Mouse (Mus musculus) myocyte (in vitro differentiated cells): ENCODE measurements at regions not wholly inside any gene's neighbourhood (a gene's known extent, or its start where the extent isn't known, plus 50 kb on each side); places are given as distances from the start of the nearest gene placed in this dataset.

Experiments
- H3K27me3 ChIP-seq: one replicate; pipeline ENCODE4 v1.6.1; 2011; ENCODE audit not compliant: control insufficient read depth, insufficient read depth, insufficient read length
- H3K36me3 ChIP-seq: one replicate; pipeline ENCODE4 v1.6.1; 2011; ENCODE audit not compliant: control insufficient read depth, insufficient read depth
- H3K4me2 ChIP-seq: one replicate; pipeline ENCODE4 v1.6.1; 2011; ENCODE audit warnings: low read depth, control low read depth
- H3K4me3 ChIP-seq: one replicate; pipeline ENCODE4 v1.5.1; 2011; ENCODE audit warnings: mild to moderate bottlenecking, control low read depth, moderate library complexity
- H3K79me2 ChIP-seq: one replicate; pipeline ENCODE4 v1.6.1; 2011; ENCODE audit not compliant: control insufficient read depth, insufficient read depth
- H3ac ChIP-seq: one replicate; pipeline ENCODE4 v1.6.1; 2011; ENCODE audit not compliant: control insufficient read depth, insufficient read length
- CEBPB ChIP-seq: IDR thresholded peaks from 2 replicates; pipeline ENCODE4 v1.6.1; 2011; ENCODE audit warnings: mild to moderate bottlenecking, moderate library complexity; ENCODE audit not compliant: poor library complexity, insufficient read depth, severe bottlenecking
- E2F4 ChIP-seq: IDR thresholded peaks from one replicate; pipeline ENCODE4 v1.6.1; 2011; ENCODE audit warnings: mild to moderate bottlenecking, control low read depth, moderate library complexity; ENCODE audit not compliant: insufficient read depth
- MAX ChIP-seq: IDR thresholded peaks from one replicate; pipeline ENCODE4 v1.6.1; 2011; ENCODE audit warnings: low read depth, mild to moderate bottlenecking, control low read depth
- MYOD1 ChIP-seq, 3 experiments: IDR thresholded peaks; one replicate each; pipeline ENCODE4 v1.6.1; 2011; ENCODE audit warnings: control low read depth in 2 of 3, low read depth in 2 of 3, mild to moderate bottlenecking in 2 of 3, moderate library complexity in 1 of 3; ENCODE audit not compliant: insufficient read length in 2 of 3, control insufficient read depth in 1 of 3
- MYOG ChIP-seq, 3 experiments: IDR thresholded peaks; one replicate each; pipeline ENCODE4 v1.6.1; 2011; ENCODE audit warnings: control low read depth in 2 of 3, low read depth in 2 of 3, mild to moderate bottlenecking in 2 of 3; ENCODE audit not compliant: insufficient read length in 2 of 3, control insufficient read depth in 1 of 3, insufficient read depth in 1 of 3
- POLR2A ChIP-seq: IDR thresholded peaks from one replicate; pipeline ENCODE4 v1.6.1; 2011; ENCODE audit warnings: low read depth, mild to moderate bottlenecking, control low read depth, moderate library complexity; ENCODE audit not compliant: insufficient read length
- POLR2AphosphoS2 ChIP-seq: IDR thresholded peaks from one replicate; pipeline ENCODE4 v1.6.1; 2011; ENCODE audit warnings: low read depth, control low read depth; ENCODE audit not compliant: insufficient read length
- REST ChIP-seq: IDR thresholded peaks from one replicate; pipeline ENCODE4 v1.6.1; 2011; ENCODE audit warnings: mild to moderate bottlenecking, control low read depth, moderate library complexity; ENCODE audit not compliant: insufficient read depth, insufficient read length
- SRF ChIP-seq: IDR thresholded peaks from one replicate; pipeline ENCODE4 v1.6.1; 2011; ENCODE audit warnings: low read depth; ENCODE audit not compliant: control insufficient read depth, insufficient read length
- TCF12 ChIP-seq: IDR thresholded peaks from one replicate; pipeline ENCODE4 v1.6.1; 2011; ENCODE audit warnings: mild to moderate bottlenecking, control low read depth; ENCODE audit not compliant: poor library complexity, insufficient read depth, severe bottlenecking
- TCF3 ChIP-seq: IDR thresholded peaks from one replicate; pipeline ENCODE4 v1.6.1; 2011; ENCODE audit warnings: low read depth, control low read depth; ENCODE audit not compliant: insufficient read length
- USF1 ChIP-seq: IDR thresholded peaks from one replicate; pipeline ENCODE4 v1.6.1; 2011; ENCODE audit warnings: low read depth, mild to moderate bottlenecking, control low read depth, moderate library complexity

DNA sequence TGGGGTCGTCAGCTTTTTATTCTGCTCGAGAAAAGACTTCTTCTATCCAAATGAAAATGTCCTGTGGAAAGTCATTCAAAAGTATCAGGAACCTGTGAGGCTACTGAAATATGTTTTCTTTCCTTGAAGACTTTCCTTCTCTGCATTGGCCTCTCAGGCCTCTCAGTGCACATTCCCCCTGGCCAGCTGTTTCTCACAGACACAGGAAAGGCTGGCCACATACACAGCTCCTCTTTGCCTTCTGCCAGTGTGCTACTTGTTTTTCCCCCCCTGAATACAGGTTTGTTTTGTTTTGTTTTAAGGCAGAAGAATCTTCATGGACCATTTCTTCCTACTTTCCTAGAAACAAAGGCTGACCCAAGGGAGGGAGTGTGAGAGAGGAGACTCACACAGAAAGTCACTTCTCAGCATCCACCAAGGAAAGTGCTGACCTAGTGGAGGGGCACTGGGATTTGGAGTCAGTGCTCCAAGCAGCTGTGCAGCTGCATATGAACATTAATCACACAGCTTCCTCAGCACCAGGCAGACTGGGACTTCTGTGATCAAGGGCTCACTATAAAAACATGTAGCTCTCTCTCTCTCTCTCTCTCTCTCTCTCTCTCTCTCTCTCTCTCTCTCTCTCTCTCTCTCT lies 324.0 kb downstream of the Etaa1 start:
- Histone ChIP-seq H3ac (no peak overlapping the region), H3K27me3 (no peaks in the 10 kb centered on the region), H3K4me3 (no peak overlapping the region), H3K36me3 (no peaks in the 10 kb centered on the region), H3K4me2 (no peak overlapping the region), H3K79me2 (no peaks in the 10 kb centered on the region)
- TF ChIP-seq SRF, result no peak
- no peak for TF ChIP-seq MYOD1 (IDR thresholded peaks at IDR 0.05; ENCODE audit: control insufficient read depth in 1 of 3, insufficient read length in 2 of 3, low read depth in 2 of 3)
- no peak for TF ChIP-seq TCF3
- TF ChIP-seq E2F4, result no peak
- no peak for TF ChIP-seq CEBPB
- no peak for TF ChIP-seq POLR2AphosphoS2
- TF ChIP-seq TCF12, result no peak
- TF ChIP-seq POLR2A, result no peak
- no peak for TF ChIP-seq REST
- no peak for TF ChIP-seq MAX
- no peak for TF ChIP-seq MYOG (IDR thresholded peaks at IDR 0.05; ENCODE audit: control insufficient read depth in 1 of 3, insufficient read depth in 1 of 3, insufficient read length in 2 of 3, low read depth in 2 of 3)
- TF ChIP-seq USF1, result no peak

DNA sequence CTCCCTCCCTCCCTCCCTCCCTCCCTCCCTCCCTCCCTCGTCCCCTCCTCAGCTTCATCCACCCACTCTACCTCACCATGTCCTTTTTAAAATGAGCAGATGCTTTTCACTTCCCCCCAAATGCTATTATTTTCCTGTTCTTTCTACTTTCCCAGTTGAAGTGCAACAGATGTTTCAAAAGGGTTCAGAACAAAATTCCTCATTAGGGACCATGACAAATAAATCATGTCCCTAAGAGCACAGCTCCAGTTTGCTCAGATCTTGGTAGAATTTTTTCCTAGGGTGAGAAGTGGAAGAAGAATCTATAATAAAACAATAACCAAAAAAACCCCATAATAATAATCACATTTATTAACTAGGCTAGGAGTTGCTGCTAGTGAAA lies 323.5 kb downstream of the Etaa1 start:
- H3K4me2 ChIP-seq, result no peak overlapping the region
- H3K79me2 ChIP-seq, result no peaks in the 10 kb centered on the region
- TF ChIP-seq E2F4, result no peak
- TF ChIP-seq MAX, result no peak
- TF ChIP-seq MYOG (IDR thresholded peaks at IDR 0.05; ENCODE audit: control insufficient read depth in 1 of 3, insufficient read depth in 1 of 3, insufficient read length in 2 of 3, low read depth in 2 of 3), result no peak
- no peak for TF ChIP-seq USF1
- no peak for TF ChIP-seq TCF3
- TF ChIP-seq MYOD1 (IDR thresholded peaks at IDR 0.05; ENCODE audit: control insufficient read depth in 1 of 3, insufficient read length in 2 of 3, low read depth in 2 of 3), result no peak
- TF ChIP-seq TCF12, result no peak
- TF ChIP-seq CEBPB, result no peak
- no peak for TF ChIP-seq SRF
- H3K4me3 ChIP-seq, result no peak overlapping the region
- no peaks in the 10 kb centered on the region for H3K27me3 ChIP-seq
- H3K36me3 ChIP-seq, result no peaks in the 10 kb centered on the region
- H3ac ChIP-seq, result no peak overlapping the region

DNA sequence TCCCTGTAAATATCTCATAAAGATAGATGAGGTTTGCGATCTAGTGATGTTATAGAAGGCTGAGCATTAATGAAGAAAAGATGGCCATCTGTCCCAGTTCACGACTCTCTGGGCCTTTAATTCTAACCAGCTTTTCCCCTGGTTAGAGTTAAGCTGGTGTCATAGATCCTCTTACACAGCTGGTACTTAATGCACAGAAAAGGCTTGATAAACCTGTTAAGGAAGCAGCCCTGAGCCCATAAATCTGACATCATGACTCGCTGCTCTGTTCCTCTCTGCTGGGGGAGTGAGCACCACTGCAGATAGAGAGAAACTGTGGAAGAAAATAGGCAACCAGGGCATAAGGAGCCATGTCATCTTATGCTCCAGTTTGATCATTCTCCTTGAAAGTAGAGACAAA lies 316.5 kb downstream of the Etaa1 start:
- Histone ChIP-seq H3K4me3 (no peak overlapping the region), H3K27me3 (no peaks in the 10 kb centered on the region), H3K4me2 (no peak overlapping the region), H3ac (no peak overlapping the region), H3K36me3 (no peaks in the 10 kb centered on the region), H3K79me2 (no peaks in the 10 kb centered on the region)
- TF ChIP-seq TCF3, result no peak

DNA sequence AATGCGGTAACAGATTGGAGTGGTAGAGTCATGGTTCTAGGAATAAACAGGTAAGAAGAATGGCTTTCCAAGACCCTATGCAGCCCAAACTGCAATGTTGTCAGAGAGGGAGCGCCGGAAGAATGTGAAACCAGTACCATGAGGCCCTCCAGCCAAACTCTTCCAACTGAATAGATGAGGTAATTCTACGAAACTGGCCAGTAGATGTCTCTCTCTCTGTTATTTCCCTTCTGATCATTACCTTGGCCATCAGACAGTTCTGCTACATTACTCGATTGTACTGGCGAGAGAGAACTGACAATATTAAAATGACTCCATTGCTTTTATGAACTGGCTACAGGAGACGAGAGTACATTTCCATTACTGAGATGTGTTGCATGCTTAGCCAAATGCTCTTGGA lies 313.8 kb downstream of the Etaa1 start:
- no peaks in the 10 kb centered on the region for H3K36me3 ChIP-seq
- H3K27me3 ChIP-seq, result no peaks in the 10 kb centered on the region
- TF ChIP-seq MAX (no peak), TCF3 (no peak), USF1 (no peak), REST (no peak), MYOD1 (IDR thresholded peaks at IDR 0.05; ENCODE audit: control insufficient read depth in 1 of 3, insufficient read length in 2 of 3, low read depth in 2 of 3) (no peak), CEBPB (no peak), SRF (no peak), MYOG (IDR thresholded peaks at IDR 0.05; ENCODE audit: control insufficient read depth in 1 of 3, insufficient read depth in 1 of 3, insufficient read length in 2 of 3, low read depth in 2 of 3) (no peak), POLR2A (no peak)
- H3K79me2 ChIP-seq, result no peaks in the 10 kb centered on the region
- H3ac ChIP-seq, result no peak overlapping the region
- no peak overlapping the region for H3K4me2 ChIP-seq
- no peak overlapping the region for H3K4me3 ChIP-seq

DNA sequence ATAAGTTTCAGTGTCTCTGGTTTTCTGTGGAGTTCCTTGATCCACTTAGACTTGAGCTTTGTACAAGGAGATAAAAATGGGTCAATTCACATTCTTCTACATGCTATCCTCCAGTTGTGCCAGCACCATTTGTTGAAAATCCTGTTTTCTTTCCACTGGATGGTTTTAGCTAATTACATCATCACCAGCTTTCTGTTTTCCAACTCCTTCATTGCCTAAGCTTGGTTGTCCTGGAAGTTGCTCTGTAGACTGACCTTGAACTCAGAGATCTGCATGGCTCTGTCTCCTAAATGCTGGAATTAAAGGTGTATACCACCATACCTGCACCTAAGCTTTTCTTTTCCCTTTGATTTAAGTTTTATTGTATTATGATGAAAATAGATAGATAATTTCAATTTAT lies 306.2 kb downstream of the Etaa1 start:
- Histone ChIP-seq H3K4me2 (no peak overlapping the region), H3K27me3 (no peaks in the 10 kb centered on the region), H3K79me2 (no peaks in the 10 kb centered on the region), H3ac (no peak overlapping the region), H3K4me3 (no peak overlapping the region), H3K36me3 (no peaks in the 10 kb centered on the region)
- TF ChIP-seq SRF, result no peak
- no peak for TF ChIP-seq MYOG (IDR thresholded peaks at IDR 0.05; ENCODE audit: control insufficient read depth in 1 of 3, insufficient read depth in 1 of 3, insufficient read length in 2 of 3, low read depth in 2 of 3)
- no peak for TF ChIP-seq POLR2A
